Mouse (Mus musculus) lung, embryonic 16.5 days (tissue): ENCODE data around the gene Olfr372. TPM values are rescaled to one million over a fixed set of nuclear protein-coding genes. Genes with fewer than 3 reads are reported as not detected.
"Not testable (repeated sequence)": the region's sequence is repeated elsewhere in the genome, so short reads cannot be mapped to it uniquely, and the experiment has no call there.

Experiments
- ATAC-seq: fragments of 200-750 bp; cut with Nextera tagmentation; 2 replicates; pipeline ENCODE4 v1.8.0; 2017; ENCODE audit warnings: low read depth, mild to moderate bottlenecking, moderate library complexity
- H3K27ac ChIP-seq: fragments of 300-500 bp; sonication (generic); 2 replicates; pipeline ENCODE4 v1.5.1; 2014; ENCODE audit warnings: mild to moderate bottlenecking, control low read depth, low read length
- H3K27me3 ChIP-seq: fragments of 300-500 bp; sonication (generic); 2 replicates; pipeline ENCODE4 v1.6.1; 2014; ENCODE audit warnings: low read depth, low read length, mixed read lengths; ENCODE audit not compliant: control insufficient read depth, insufficient read depth
- H3K36me3 ChIP-seq: fragments of 300-500 bp; sonication (generic); 2 replicates; pipeline ENCODE4 v1.6.1; 2014; ENCODE audit warnings: low read length; ENCODE audit not compliant: control insufficient read depth, insufficient read depth
- H3K4me1 ChIP-seq: fragments of 300-500 bp; sonication (generic); replicated peaks from 2 replicates; pipeline ENCODE4 v1.6.1; 2014; ENCODE audit warnings: low read length, mixed read lengths; ENCODE audit not compliant: control insufficient read depth, insufficient read depth
- H3K4me2 ChIP-seq: fragments of 300-500 bp; sonication (generic); 2 replicates; pipeline ENCODE4 v1.6.1; 2014; ENCODE audit warnings: low read depth, low read length, control low read depth
- H3K4me3 ChIP-seq: fragments of 300-500 bp; sonication (generic); 2 replicates; pipeline ENCODE4 v1.5.1; 2014; ENCODE audit warnings: mild to moderate bottlenecking, low read length, control low read depth
- H3K9ac ChIP-seq: fragments of 300-500 bp; sonication (generic); 2 replicates; pipeline ENCODE4 v1.6.1; 2014; ENCODE audit warnings: low read length, control low read depth
- H3K9me3 ChIP-seq: fragments of 300-500 bp; sonication (generic); 2 replicates; pipeline ENCODE4 v1.6.1; 2016; ENCODE audit warnings: low read length; ENCODE audit not compliant: control insufficient read depth
- WGBS: fragments of 180-500 bp; shearing (Covaris S2); extraction: QIAGEN DNeasy Blood & Tissue Kit; methylation state at CpG from one replicate; pipeline ENCODE4 v1.1.7; 2014; 5-methylcytosine and 5-hydroxymethylcytosine counted together
- polyA plus RNA-seq: library from polyadenylated mRNA; unstranded; fragments of >200 nt; fragmentation: Nextera tagmentation; extraction: Ambion mirVana; gene quantifications from 2 replicates; pipeline ENCODE4 v1.2.1, GENCODE M21; 2015

The Olfr372 gene
- not detected in 2 replicates for polyA plus RNA-seq

DNA sequence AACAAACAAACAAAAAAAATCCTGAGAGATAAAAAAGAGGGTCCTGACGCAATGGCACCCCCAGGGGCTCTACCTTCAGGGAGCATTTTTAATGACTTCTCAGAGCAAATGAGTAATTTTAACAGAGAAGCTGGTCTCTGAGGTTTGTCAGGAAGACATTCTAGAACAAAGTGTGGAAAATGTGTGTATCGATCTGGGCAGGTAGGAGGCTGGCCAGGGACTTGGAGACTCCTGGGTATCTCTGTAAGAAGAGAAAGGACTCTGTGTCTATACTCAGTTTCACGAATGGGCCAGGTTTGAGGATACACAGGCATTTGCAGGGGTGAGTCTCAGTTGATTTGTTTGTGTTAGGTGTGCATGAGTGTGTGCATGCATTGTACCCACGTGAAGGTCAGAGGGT is at the start of gene Olfr372:
Gene Olfr372 (plus strand): TSS at position 301 of the 400 bp plus-strand sequence.
- H3K4me3 ChIP-seq, H3K4me1 ChIP-seq, H3K36me3 ChIP-seq, H3K9ac ChIP-seq, H3K27me3 ChIP-seq, ATAC-seq, H3K4me2 ChIP-seq, H3K9me3 ChIP-seq, H3K27ac ChIP-seq: not testable (repeated sequence)
- WGBS: 63% methylated on average over 4 of the region's 4 CpGs

DNA sequence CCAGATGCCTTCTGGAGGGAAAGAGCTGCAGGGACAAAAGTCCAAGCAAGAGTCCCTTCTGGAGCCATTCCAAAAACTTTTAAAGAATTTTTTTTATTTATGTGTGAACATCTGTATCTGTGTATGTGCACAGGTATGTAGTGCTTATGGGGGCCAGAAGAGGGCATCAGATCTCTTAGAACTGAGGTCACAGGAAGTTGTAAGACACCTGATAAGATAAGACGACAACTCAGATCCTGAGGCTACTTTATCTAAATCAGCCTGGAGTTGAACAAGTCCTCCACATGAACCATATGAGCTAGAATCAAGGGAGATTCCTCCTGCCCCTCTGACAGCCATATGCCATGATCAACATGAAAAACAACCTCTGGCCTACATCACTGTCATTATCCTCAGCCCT is 41.6 kb upstream of the Olfr372 start:
- 28% methylated on average over 1 of the region's 1 CpGs for WGBS
- Histone ChIP-seq H3K9ac (no peak overlapping the region), H3K9me3 (no peaks in the 10 kb centered on the region), H3K4me3 (no peak overlapping the region), H3K36me3 (no peaks in the 10 kb centered on the region), H3K4me1 (no peaks in the 10 kb centered on the region), H3K27ac (no peak overlapping the region), H3K27me3 (no peaks in the 10 kb centered on the region), H3K4me2 (no peak overlapping the region)
- ATAC-seq: no peak

DNA sequence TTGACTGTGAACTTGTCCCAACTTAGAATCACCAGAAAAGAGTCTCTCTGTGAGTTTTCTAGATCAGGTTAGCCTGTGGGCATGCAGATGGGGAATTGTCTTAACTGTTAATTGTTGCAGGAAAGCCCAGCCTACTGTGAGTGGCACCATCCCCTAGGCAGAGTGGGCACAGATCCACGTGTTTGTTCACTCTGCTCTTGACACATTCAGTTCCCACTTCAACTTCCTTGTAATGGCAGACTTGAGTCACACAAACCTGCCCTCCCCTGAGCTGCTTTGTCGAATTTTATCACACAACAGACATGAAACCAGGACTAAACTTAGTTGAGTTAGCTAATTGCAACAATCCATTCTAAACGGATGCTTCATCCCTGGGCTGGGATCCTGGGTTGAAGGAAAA is 40.8 kb upstream of the Olfr372 start:
- no peak overlapping the region for H3K27ac ChIP-seq
- no peaks in the 10 kb centered on the region for H3K4me1 ChIP-seq
- no peak overlapping the region for H3K9ac ChIP-seq
- no peak overlapping the region for H3K4me2 ChIP-seq
- H3K36me3 ChIP-seq: no peaks in the 10 kb centered on the region
- ATAC-seq: no peak
- H3K4me3 ChIP-seq: no peak overlapping the region
- H3K27me3 ChIP-seq: no peaks in the 10 kb centered on the region
- no peaks in the 10 kb centered on the region for H3K9me3 ChIP-seq
- 51% methylated on average over 3 of the region's 3 CpGs for WGBS

DNA sequence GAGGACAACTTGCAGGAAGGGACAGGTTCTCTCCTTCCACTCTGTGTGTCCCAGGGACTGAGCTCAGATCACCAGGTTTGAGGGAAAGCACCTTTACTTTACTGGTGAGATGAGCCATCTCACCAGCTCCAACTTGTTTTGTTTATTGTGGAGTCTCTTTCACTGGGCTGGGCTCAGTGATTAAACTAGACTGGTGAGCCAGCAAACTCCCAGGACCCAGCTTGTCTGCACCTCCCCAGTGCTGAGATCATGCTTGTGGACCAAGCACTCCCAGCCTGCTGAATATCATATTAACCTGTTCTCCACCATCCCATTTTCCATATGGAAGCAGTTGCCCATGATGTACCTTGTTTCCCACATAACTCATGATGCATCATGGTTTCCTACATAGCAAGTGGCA is 38.1 kb upstream of the Olfr372 start:
- no peak overlapping the region for H3K27ac ChIP-seq
- H3K27me3 ChIP-seq: no peaks in the 10 kb centered on the region
- no peak overlapping the region for H3K4me3 ChIP-seq
- H3K4me2 ChIP-seq: no peak overlapping the region
- H3K36me3 ChIP-seq: no peaks in the 10 kb centered on the region
- no peak overlapping the region for H3K9ac ChIP-seq
- H3K9me3 ChIP-seq: no peaks in the 10 kb centered on the region
- H3K4me1 ChIP-seq: no peaks in the 10 kb centered on the region
- ATAC-seq: no peak

DNA sequence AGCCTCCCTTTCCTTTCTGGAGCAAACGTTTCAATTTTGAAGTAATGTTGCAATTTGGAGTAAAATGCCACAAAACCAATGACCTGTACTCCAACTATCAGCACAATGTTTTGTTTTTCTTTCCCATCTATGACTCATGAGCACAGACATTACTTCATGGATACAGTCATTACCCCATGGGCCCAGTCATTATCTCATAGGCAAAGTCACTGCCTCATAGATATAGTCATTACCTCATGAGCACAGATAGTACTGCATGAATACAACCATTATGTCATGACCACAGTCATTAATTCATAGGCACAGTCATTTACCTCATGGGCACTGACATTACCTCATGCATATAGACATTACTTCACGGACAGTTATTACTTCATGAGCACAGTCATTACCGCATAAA is 35.1 kb upstream of the Olfr372 start:
- no peaks in the 10 kb centered on the region for H3K9me3 ChIP-seq
- no peak overlapping the region for H3K9ac ChIP-seq
- H3K4me2 ChIP-seq: no peak overlapping the region
- no peaks in the 10 kb centered on the region for H3K4me1 ChIP-seq
- H3K4me3 ChIP-seq: no peak overlapping the region
- H3K27me3 ChIP-seq: no peaks in the 10 kb centered on the region
- no peaks in the 10 kb centered on the region for H3K36me3 ChIP-seq
- H3K27ac ChIP-seq: no peak overlapping the region
- ATAC-seq: no peak
- 77% methylated on average over 3 of the region's 3 CpGs for WGBS

DNA sequence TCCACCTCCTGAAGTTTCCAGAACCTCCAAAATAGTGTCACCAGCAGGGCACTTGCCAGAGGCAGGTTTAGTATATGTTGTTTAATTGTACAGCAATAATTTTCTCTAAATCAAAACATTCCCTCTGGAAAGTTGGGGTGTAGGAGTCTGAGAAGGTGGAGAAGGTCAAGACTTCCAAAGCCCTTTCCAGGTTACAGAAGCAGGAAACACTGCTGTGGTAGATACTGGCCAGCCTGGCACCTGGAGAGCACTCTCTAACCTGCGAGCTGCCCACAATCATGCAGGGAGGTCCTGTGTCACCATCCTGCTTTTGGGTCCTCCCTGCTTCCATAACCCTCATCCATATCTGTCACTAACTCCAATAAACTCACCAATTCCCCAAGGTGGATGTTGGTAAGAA is 34.3 kb upstream of the Olfr372 start:
- Histone ChIP-seq H3K9ac (no peak overlapping the region), H3K4me2 (no peak overlapping the region), H3K27me3 (no peaks in the 10 kb centered on the region), H3K9me3 (no peaks in the 10 kb centered on the region), H3K4me1 (no peaks in the 10 kb centered on the region), H3K27ac (no peak overlapping the region), H3K4me3 (no peak overlapping the region), H3K36me3 (no peaks in the 10 kb centered on the region)
- no peak for ATAC-seq
- 71% methylated on average over 1 of the region's 1 CpGs for WGBS

DNA sequence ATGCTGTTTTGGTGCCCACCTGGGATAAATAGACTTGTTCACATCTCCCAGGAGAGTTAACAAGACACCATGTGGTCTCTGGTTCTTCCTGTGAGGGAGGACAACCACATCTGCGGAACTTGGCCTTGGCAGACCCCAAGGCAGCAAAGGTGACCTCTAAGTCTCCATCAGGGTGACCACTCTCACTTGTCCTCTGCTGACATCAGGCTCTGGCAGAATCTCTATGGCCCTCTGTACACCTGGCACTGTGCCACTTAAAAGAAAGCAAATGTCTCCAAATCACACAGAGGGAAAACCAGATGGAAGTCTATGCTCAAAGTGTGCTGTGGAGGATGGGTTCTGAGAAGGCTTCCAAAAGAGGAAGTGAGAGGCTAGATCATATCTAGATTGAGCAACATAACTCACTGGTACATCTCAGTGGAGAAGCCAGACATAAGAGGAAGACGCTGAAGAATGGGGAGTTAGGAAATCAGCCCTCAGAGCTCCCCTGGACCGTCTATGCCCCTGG is 32.8 kb upstream of the Olfr372 start:
- no peak for ATAC-seq
- Histone ChIP-seq H3K9ac (no peak overlapping the region), H3K27ac (no peak overlapping the region), H3K27me3 (no peaks in the 10 kb centered on the region), H3K4me1 (no peaks in the 10 kb centered on the region), H3K4me2 (no peak overlapping the region), H3K9me3 (no peaks in the 10 kb centered on the region), H3K4me3 (no peak overlapping the region), H3K36me3 (no peaks in the 10 kb centered on the region)
- WGBS: 64% methylated on average over 3 of the region's 3 CpGs

DNA sequence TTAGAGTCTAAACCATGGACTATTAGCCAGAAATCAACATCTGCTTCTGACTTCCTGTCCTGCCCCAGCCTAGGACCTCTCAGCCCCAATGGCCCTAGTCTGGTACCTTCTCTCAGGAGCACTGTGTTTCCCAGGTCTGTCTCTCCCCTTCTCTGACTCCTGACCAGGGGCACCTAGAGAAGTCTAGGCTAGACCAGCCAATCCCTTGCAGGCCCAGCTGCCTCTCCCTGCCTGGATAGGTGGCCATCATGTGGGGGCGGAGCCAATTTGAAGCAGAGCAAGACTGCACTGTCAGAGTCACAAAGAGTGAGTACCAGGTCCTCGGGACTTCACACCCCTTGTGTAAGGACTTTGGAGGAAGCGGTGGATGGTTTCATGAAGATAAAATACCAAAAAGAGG is 31.5 kb upstream of the Olfr372 start, which contains the start of gene Cyp4f18:
Gene Cyp4f18 (minus strand): TSS at position 154 of the 400 bp plus-strand sequence.
- no peaks in the 10 kb centered on the region for H3K9me3 ChIP-seq
- H3K4me3 ChIP-seq: no peak within 1 kb of the TSS
- no peak within 1 kb of the TSS for H3K9ac ChIP-seq
- no peak within 1 kb of the TSS for H3K4me2 ChIP-seq
- no peak within 1 kb of the TSS for H3K27ac ChIP-seq
- no peaks in the 10 kb centered on the region for H3K36me3 ChIP-seq
- ATAC-seq: no peak
- H3K27me3 ChIP-seq: no peaks in the 10 kb centered on the region
- no peaks in the 10 kb centered on the region for H3K4me1 ChIP-seq
- WGBS: 50% methylated on average over 3 of the region's 3 CpGs

DNA sequence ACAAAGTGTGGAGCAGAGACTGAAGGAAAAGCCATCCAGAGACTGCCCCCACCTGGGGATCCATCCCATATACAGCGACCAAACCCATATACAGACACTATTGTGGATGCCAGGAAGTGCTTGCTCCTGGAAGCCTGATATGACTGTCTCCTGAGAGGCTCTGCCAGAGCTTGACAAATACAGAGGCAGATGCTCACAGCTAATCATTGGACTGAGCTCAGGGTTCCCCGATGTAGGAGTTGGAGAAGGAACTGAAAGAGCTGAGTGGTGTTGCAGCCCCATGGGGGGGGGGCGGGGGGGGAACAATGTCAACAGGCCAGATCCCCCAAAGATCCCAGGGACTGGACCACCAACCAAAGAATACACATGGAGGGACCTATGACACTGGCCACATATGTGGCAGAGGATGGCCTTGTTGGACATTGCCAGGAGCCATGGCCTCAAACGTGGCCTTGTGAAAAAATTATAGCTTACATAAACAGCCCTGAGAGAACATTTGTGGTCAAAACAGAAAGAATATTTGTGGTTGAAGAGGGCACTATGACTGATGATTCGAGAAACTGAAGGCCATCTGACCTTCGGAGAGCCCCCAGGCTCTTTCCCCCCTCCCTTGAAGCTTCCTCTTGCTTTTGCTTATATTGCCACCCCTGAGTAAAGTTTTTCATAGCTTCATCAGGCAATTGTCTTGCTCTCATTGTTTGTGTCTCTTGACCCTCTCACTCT is 27.4 kb upstream of the Olfr372 start:
- not testable (repeated sequence) for ATAC-seq, H3K36me3 ChIP-seq, H3K9me3 ChIP-seq, H3K9ac ChIP-seq, H3K4me3 ChIP-seq, H3K27me3 ChIP-seq, H3K27ac ChIP-seq, H3K4me1 ChIP-seq, H3K4me2 ChIP-seq
- WGBS: 53% methylated on average over 6 of the region's 6 CpGs
